In genomic region chr12:27182397-27183375, GRCm38 (mm10) we compare ENCODE assay signal across 8 mouse cellular contexts.
DNase-seq lines count a peak whose midpoint lies in the region; ATAC-seq and TF ChIP-seq lines count a peak whose summit lies in the region.

No protein-coding gene starts in this region.

- H3K4me3 ChIP-seq in myocyte = no peak overlapping the region

- peak overlapping the region; percentile 24 for H3K4me2 ChIP-seq in myocyte (ENCODE audit: low read depth)

- no peak for TF ChIP-seq POLR2A in myocyte (IDR thresholded peaks at IDR 0.05; ENCODE audit: insufficient read length, low read depth)

- no peaks in the 10 kb centered on the region for H3K79me2 ChIP-seq in myocyte (ENCODE audit: control insufficient read depth, insufficient read depth)

- no peak overlapping the region for H3ac ChIP-seq in myocyte (ENCODE audit: control insufficient read depth, insufficient read length)

- DNase-seq in cerebellum, postnatal 10 days = peak; percentile 24 to 29
- no peak for DNase-seq in cerebellum, adult 9-11 months
- DNase-seq in heart, adult 18-20 months = peak; percentile 46 to 59
- DNase-seq in hindlimb bud, embryonic 11.5 days (ENCODE audit: extremely low spot score, low read depth, low spot score) = peak; percentile 77
- DNase-seq in thymus, postnatal 0 days (ENCODE audit: low spot score) = no peak
- no peak for DNase-seq in thymus, postnatal 10 days (ENCODE audit: low spot score in 2 of 2)

- no peaks in the 10 kb centered on the region for H3K27me3 ChIP-seq in myocyte (ENCODE audit: control insufficient read depth, insufficient read depth, insufficient read length)

- no peaks in the 10 kb centered on the region for H3K36me3 ChIP-seq in myocyte (ENCODE audit: control insufficient read depth, insufficient read depth)

- ATAC-seq in megakaryocyte, adult 5-6 weeks (ENCODE audit: poor library complexity, severe bottlenecking) = no peak

TF ChIP-seq in myocyte, 11 proteins besides CTCF, POLR2A, EP300 and RAD21:
- peak in 1 of 3 experiments; percentile 47 for TF ChIP-seq MYOG (IDR thresholded peaks at IDR 0.05; ENCODE audit: control insufficient read depth in 1 of 3, insufficient read depth in 1 of 3, insufficient read length in 2 of 3, low read depth in 2 of 3)
- TF ChIP-seq MAX (IDR thresholded peaks at IDR 0.05; ENCODE audit: low read depth) = no peak
- peak in 1 of 3 experiments; percentile 82 for TF ChIP-seq MYOD1 (IDR thresholded peaks at IDR 0.05; ENCODE audit: control insufficient read depth in 1 of 3, insufficient read length in 2 of 3, low read depth in 2 of 3)

Comparison
In these comparisons a context has a peak if more than half of its experiments do, and no peak if none do; other contexts are left out.
1. DNase-seq: peak in cerebellum, postnatal 10 days (2 of 2), heart, adult 18-20 months (2 of 2) and hindlimb bud, embryonic 11.5 days (single experiment); none in cerebellum, adult 9-11 months (single experiment), thymus, postnatal 0 days (single experiment) and thymus, postnatal 10 days (0 of 2).